Mouse (Mus musculus) layer of hippocampus, adult 2 months (tissue): ENCODE results near the gene Fkbp6. TPM values are rescaled to one million over a fixed set of nuclear protein-coding genes. Genes with fewer than 3 reads are reported as not detected.

Source experiments
- DNase-seq, 2 experiments: peaks; one replicate each; pipeline ENCODE4 v3.0.0; 2022; ENCODE audit warnings: low spot score in 2 of 2
- H3K27ac ChIP-seq: fragments of 200-600 bp; 2 replicates; pipeline ENCODE4 v1.8.1; 2022
- H3K4me3 ChIP-seq: fragments of 200-600 bp; 2 replicates; pipeline ENCODE4 v1.8.1; 2022; ENCODE audit warnings: mild to moderate bottlenecking
- CTCF ChIP-seq: fragments of 200-600 bp; conservative IDR thresholded peaks from 2 replicates; pipeline ENCODE4 v1.8.1; 2022; ENCODE audit warnings: antibody characterized with exemption, mild to moderate bottlenecking, moderate library complexity
- total RNA-seq, 2 experiments: library from RNA; stranded (reverse); gene quantifications; 2 replicates each; pipeline ENCODE4 v1.2.3; 2021

Fkbp6 gene
- total RNA-seq, 2 experiments from 2014 or later = 0.47 to 0.51 TPM

DNA sequence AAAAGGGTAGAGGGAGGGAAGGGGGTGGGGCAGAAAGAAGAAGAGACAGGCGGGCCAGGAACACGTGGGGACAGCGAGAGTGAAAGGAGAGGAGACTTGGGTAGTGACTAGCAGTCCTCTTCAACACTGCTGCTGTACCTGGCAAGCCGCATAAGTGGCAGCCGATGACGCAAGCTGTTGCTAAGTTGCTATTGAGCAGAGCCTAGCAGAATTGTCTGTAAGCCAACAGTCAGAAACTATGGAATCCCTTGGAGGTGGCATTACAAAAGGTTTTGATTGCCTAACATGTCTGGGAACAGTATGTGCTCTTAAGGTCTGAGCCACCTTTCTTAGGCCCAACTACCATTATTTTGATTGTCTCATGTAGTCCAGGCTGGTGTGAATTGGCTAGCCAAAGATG, 18.5 kb upstream of the Fkbp6 start:
- Histone ChIP-seq H3K4me3 (no peak overlapping the region), H3K27ac (no peak overlapping the region)
- DNase-seq = no peak
- TF ChIP-seq CTCF = no peak

DNA sequence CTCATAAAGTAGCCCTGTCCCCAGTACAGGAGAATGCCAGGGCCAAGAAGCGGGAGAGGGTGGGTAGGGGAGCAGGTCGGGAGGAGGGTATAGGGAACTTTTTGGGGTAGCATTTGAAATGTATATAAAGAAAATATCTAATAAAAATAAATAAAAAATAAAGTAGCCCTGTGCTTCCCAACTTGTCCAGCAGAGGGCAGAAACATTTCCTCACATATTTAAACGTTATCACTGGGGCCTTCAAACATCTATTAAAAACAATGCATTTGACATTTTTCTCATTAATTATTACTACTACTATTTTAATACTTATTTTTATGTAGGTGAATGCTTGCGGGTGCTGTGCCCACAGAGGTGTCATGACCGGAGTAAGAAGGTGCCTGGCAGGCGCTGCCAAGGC, 18.0 kb upstream of the Fkbp6 start:
- TF ChIP-seq CTCF = peak; percentile 86
- no peak overlapping the region for H3K27ac ChIP-seq
- no peak overlapping the region for H3K4me3 ChIP-seq
- no peak for DNase-seq

DNA sequence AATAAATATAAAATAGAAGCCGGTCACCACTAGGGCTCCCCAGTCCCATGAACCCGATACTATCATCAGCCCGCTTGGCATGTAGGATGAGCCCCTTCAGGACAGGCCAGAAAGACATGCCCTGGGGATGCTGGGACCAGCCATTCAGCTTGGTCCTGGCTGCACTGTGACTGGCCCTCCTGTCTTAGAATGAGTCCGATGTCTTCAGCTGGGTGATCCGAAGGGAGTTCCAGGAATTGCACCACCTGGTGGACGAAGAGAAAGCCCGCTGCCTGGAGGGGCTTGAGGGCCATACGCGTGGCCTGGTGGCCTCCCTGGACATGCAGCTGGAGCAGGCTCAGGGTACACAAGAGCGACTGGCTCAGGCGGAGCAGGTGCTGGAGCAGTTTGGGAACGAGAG, 13.7 kb upstream of the Fkbp6 start:
- DNase-seq = no peak
- H3K4me3 ChIP-seq = no peak overlapping the region
- H3K27ac ChIP-seq = no peak overlapping the region
- TF ChIP-seq CTCF = peak; percentile 69

DNA sequence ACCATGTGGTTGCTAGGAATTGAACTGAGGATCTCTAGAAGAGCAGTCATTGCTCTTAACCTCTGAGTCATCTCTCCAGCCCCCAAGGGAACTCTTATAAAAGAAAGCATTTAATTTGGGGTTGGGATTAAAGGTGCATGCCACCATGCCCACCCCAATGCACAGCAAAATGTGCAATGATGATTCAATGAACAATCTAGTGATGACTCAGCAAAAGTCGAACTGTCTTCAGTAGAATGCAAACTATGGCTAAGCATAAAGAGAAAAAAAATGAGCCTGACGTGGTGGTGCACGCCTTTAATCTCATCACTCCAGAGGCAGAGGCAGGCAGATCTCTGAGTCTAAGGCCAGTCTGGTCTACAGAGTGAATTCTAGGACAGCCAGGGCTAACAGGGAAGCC, 12.7 kb upstream of the Fkbp6 start:
- no peak for DNase-seq
- H3K4me3 ChIP-seq = no peak overlapping the region
- no peak for TF ChIP-seq CTCF
- H3K27ac ChIP-seq = no peak overlapping the region

DNA sequence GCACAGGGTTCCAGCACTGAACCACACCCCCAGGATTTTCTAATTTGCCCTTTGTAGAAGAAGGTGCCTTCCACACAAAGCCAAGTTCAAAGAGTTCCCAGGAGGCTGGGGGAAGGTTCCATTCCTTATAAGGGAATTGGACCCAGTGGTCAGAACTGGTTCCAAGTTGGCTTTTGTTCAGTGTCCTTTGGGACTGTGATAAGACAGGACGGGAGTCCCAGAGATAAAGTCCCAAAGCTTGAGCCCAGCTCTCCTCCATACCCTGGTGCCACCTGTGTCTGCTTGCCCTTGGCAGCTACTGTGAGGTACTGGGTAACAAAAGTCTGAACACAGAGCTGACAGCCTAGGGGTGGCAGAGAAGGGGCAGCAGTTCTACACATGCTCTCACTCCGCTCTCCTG, 9.9 kb upstream of the Fkbp6 start:
- no peak for TF ChIP-seq CTCF

DNA sequence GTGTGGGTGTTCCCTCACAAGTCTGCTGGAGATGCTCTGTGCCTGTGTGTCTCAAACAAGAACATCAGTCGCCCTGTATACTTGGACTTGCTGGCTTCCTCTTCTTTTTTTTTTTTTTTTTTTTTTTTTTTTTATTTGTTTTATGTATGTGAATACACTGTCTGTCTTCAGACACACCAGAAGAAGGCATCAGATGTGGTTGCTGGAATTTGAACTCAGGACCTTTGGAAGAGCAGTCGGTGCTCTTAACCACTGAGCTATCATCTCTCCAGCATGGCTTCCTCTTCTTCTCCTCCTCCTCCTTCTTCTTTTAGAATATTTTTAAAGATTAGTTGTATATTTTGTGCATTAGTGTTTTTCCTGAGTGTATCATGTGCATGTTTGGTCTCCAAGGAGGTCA, 7.7 kb upstream of the Fkbp6 start:
- Histone ChIP-seq H3K4me3 (no peak overlapping the region), H3K27ac (no peak overlapping the region)
- DNase-seq = no peak
- no peak for TF ChIP-seq CTCF

More for the DNA sequence above, 9.9 kb upstream of the Fkbp6 start:
- Histone ChIP-seq H3K4me3 (no peak overlapping the region), H3K27ac (no peak overlapping the region)
- DNase-seq = no peak

DNA sequence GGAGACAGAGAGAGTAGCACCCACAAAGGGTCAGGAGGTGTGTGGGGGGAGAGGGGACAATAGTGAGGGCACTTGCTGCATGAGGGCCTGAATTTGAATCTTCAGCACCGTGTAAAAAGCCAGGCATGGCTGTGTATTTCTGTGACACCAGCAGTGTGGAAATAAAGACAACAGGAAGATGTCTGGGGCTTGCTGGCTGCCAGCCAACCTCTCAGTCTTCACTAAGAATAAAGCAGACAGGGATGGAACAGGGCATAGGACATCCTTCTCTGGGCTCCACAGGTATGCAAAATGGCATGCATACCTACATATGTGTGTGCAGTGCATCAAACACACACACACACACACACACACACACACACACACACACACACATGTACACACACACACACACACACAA, 6.2 kb upstream of the Fkbp6 start:
- TF ChIP-seq CTCF = no peak
- H3K27ac ChIP-seq = no peak overlapping the region
- no peak overlapping the region for H3K4me3 ChIP-seq
- DNase-seq = no peak

DNA sequence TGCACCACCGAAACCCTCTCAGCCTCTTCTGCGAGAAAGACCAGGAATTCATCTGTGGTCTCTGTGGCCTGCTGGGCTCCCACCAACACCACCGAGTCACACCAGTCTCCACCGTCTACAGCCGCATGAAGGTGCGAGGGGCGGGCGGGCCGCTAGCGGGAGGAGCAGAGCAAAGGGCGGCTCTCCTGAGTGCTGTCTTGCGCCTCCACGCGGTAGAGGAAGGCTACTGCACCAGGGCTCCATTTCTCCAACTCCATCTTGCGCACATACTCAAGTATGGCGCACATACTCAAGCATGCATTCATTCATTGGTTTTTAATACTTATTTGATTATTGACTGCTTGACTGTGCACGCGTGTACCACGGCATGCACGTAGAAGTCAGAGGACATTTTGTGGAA, 3.7 kb upstream of the Fkbp6 start:
- no peak for DNase-seq
- Histone ChIP-seq H3K4me3 (no peak overlapping the region), H3K27ac (no peak overlapping the region)
- TF ChIP-seq CTCF = peak; percentile 68

DNA sequence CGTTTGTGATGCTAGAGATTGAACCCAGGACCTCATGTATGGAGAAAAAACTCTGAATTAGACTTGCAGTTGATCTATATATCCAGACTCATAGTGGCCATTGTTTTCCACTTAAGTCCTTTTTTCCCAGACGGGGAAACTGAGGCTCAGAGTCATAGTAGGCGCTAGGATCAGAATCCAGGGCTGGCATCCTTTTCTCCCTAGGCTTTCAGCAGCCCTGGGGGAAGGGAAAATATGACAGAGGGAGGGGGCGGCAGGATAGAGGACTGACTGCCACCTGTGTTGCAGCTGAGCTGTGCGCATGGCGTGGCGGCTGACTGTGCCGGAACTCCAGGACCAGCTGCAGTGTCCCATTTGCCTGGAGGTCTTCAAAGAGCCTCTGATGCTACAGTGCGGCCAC, 3.2 kb upstream of the Fkbp6 start, which contains the start of gene Trim50:
Gene Trim50 (plus strand): TSS at position 301 of the 400 bp plus-strand sequence.
- DNase-seq = no peak
- no peak within 1 kb of the TSS for H3K27ac ChIP-seq
- TF ChIP-seq CTCF = no peak
- no peak within 1 kb of the TSS for H3K4me3 ChIP-seq

DNA sequence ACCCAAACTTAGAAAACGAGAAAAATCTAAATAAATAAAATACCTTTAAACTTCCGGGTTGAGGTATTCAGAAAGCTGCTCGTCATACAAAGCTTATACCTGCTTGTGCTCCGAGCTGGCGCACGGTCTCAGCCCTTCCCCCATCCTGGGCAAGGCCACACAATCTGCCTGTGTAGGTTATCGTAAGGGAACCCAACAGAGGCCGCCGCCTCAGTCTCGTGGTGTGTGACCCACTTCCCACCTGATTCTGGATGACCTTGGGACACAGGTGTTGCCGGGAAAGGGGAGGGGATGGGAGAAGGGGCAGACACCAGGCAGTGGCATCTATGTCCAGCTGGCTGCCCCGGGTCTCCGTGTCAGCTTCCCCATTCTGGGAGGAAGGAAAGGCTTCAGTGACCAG, 1.8 kb upstream of the Fkbp6 start:
- no peak overlapping the region for H3K27ac ChIP-seq
- H3K4me3 ChIP-seq = no peak overlapping the region
- no peak for TF ChIP-seq CTCF
- no peak for DNase-seq

DNA sequence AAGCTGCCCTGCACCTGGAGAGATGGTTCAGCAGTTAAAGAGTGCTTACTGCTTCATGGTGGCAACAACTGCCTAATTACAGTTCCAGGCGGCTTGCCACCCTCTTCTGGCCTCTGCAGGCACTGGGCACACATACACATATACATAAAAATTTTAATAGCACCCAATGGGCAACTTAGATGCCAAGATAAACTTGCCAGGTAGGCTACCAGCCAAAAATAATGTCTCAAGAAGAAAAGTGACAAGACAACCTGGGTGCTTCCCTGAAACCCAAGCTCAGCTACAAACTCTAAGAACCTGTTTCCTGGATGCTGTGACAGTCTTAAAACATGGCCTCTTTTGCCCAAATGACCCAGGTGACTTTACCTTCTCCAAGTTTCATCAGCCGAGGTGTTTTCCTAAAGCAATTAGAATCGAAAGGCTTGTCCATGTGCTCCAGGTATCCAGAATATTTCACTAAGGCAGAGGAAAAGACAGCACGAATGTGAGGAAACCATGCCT, 2.3 kb downstream of the Fkbp6 start:
- no peak for DNase-seq
- no peak overlapping the region for H3K4me3 ChIP-seq
- no peak overlapping the region for H3K27ac ChIP-seq
- TF ChIP-seq CTCF = no peak

DNA sequence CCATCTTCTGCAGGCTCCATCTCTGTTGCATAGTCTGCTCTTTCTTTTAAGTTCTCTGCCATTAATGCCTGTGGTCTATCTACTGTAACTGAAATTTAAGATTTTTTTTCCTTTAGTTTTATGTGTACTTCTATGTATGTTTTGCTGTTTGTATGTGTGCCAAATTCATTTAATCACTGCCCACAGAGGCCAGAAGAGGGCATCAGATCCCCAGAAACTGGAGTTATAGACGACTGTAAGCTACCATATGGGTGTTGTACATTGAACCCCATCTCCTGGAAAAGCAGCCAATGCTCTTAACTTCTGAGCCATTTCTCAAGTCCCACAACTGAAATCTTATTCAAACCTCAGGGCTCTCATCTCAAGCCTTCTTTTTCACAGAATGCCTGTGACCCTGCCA, 3.4 kb downstream of the Fkbp6 start:
- no peak overlapping the region for H3K27ac ChIP-seq
- no peak overlapping the region for H3K4me3 ChIP-seq
- no peak for DNase-seq
- TF ChIP-seq CTCF = peak; percentile 59

DNA sequence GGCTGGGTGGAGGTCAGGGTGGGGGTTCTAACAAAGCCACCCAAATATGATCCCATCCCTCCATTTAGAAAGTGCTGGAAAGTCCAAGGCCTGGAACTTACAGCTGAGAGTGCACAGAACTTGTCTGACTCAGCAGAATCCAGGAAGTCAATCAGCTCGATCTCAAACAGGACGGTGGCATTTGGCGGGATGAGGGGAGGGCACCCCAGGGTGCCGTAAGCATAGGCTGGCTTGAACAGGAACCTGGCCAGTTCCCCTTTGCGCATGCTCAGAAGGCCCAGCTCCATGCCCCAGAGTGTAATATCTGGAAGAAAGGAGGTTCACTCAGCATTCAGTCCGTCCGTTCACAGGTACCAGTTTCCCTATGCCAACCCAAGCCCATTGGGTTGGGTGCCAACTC, 3.9 kb downstream of the Fkbp6 start:
- H3K27ac ChIP-seq = no peak overlapping the region
- TF ChIP-seq CTCF = no peak
- H3K4me3 ChIP-seq = no peak overlapping the region
- DNase-seq = no peak

DNA sequence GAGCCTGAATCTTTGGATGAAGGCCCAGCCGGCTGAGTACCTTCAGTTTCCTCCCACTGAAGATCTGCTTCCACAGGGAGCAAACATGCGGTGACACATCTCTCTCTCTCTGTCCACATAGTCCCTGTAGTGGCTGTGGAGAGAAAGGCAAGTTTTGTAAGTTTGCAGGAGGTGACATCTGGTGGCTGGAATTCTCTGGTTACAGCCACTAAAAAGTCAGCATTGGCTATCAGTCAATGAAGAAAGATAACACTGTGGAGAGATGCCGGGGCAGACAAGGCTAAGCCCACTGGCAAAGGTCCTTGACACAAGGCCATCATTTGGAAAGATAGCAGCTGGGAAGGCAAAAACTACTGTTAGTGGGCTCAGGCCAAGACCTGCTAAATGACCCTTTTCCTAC, 12.3 kb downstream of the Fkbp6 start:
- peak; percentile 44 for TF ChIP-seq CTCF
- DNase-seq = no peak
- Histone ChIP-seq H3K4me3 (no peak overlapping the region), H3K27ac (no peak overlapping the region)

DNA sequence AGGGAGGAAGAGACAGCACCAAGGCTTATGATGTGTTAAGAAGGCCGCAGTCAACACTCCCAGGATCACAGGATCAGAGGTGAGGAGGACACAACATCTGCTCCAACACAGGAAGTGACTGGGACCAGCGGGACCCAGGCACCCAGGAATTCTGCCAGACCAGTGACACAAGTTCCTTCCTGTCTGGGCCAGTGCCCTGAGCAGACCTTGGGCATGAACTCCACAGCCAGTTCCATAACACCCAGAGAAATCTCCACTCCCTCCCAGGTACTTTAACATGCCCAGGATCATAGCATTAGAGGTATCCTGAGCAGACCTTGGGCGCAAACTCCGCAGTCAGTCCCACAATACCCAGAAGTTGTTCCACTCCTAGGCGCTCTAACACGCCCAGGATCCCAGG, 18.7 kb downstream of the Fkbp6 start:
- no peak overlapping the region for H3K4me3 ChIP-seq
- TF ChIP-seq CTCF = no peak
- no peak overlapping the region for H3K27ac ChIP-seq
- no peak for DNase-seq
